ENCODE assay signal across 7 mouse cellular contexts in genomic region chrX:152499371-152499957, GRCm38 (mm10).
DNase-seq lines count a peak whose midpoint lies in the region; ATAC-seq and TF ChIP-seq lines count a peak whose summit lies in the region.
"Not testable (repeated sequence)": the region's sequence is repeated elsewhere in the genome, so short reads cannot be mapped to it uniquely, and the experiment has no call there.

No protein-coding gene starts in this region.

- not testable (repeated sequence) for H3K36me3 ChIP-seq in kidney, embryonic 16.5 days (ENCODE audit: insufficient read depth, low read length); liver, embryonic 16.5 days (ENCODE audit: control insufficient read depth, insufficient read depth); liver, postnatal 0 days (replicated peaks; ENCODE audit: insufficient read depth, low read length)

- TF ChIP-seq EP300 in liver, postnatal 0 days (IDR thresholded peaks at IDR 0.05; ENCODE audit: low read depth): not testable (repeated sequence)

- H3K27ac ChIP-seq in kidney, embryonic 16.5 days (ENCODE audit: low read length); liver, embryonic 16.5 days (ENCODE audit: low read length); liver, postnatal 0 days (ENCODE audit: low read depth): not testable (repeated sequence)

- H3K4me2 ChIP-seq in kidney, embryonic 16.5 days (replicated peaks; ENCODE audit: low read depth, low read length); liver, embryonic 16.5 days (ENCODE audit: low read depth, low read length); liver, postnatal 0 days (ENCODE audit: low read depth, low read length): not testable (repeated sequence)

- TF ChIP-seq CTCF in liver, postnatal 0 days (IDR thresholded peaks at IDR 0.05; ENCODE audit: low read depth): not testable (repeated sequence)

- H3K9me3 ChIP-seq in kidney, embryonic 16.5 days (ENCODE audit: low read length); liver, embryonic 16.5 days (replicated peaks; ENCODE audit: control insufficient read depth, low read length); liver, postnatal 0 days (ENCODE audit: low read length): not testable (repeated sequence)

- H3K9ac ChIP-seq in kidney, embryonic 16.5 days (replicated peaks; ENCODE audit: low read length); liver, embryonic 16.5 days (ENCODE audit: low read depth, low read length); liver, postnatal 0 days (replicated peaks): not testable (repeated sequence)

- H3K27me3 ChIP-seq in kidney, embryonic 16.5 days (ENCODE audit: insufficient read depth, low read length); liver, embryonic 16.5 days (ENCODE audit: control insufficient read depth, insufficient read depth, low read depth, low read length); liver, postnatal 0 days (ENCODE audit: insufficient read depth, low read length): not testable (repeated sequence)

- WGBS in kidney, embryonic 16.5 days: no CpG with 5 or more reads among the region's 5 CpGs
- no CpG with 5 or more reads among the region's 5 CpGs for WGBS in liver, embryonic 16.5 days (ENCODE audit: insufficient replicate concordance)
- no CpG with 5 or more reads among the region's 5 CpGs for WGBS in liver, postnatal 0 days (ENCODE audit: insufficient replicate concordance)

- DNase-seq in liver, postnatal 0 days: not testable (repeated sequence)

- peak; percentile 65 for ATAC-seq in common myeloid progenitor, adult 5-6 weeks (replicated peaks; ENCODE audit: low read depth, poor library complexity, severe bottlenecking)
- peak; percentile 65 for ATAC-seq in granulocyte monocyte progenitor cell, adult 5-6 weeks (replicated peaks; ENCODE audit: poor library complexity, severe bottlenecking)
- peak; percentile 46 to 62 for ATAC-seq in hematopoietic stem cell, adult 5-6 weeks (replicated peaks in 1 of 2; ENCODE audit: insufficient read depth in 1 of 2, low FRiP score in 2 of 2, low TSS enrichment in 1 of 2, low read depth in 1 of 2, poor library complexity in 2 of 2, severe bottlenecking in 2 of 2)
- ATAC-seq in kidney, embryonic 16.5 days (ENCODE audit: low FRiP score, low TSS enrichment): 0 out of 2 replicates have a peak, but pooled peaks have one; percentile 51
- 0 out of 2 replicates have a peak, but pooled peaks have one; percentile 27 for ATAC-seq in liver, embryonic 16.5 days (ENCODE audit: low read depth)
- peak; percentile 72 for ATAC-seq in liver, postnatal 0 days
- ATAC-seq in megakaryocyte progenitor cell, adult 5-6 weeks (replicated peaks; ENCODE audit: poor library complexity): peak; percentile 66

- H3K4me1 ChIP-seq in kidney, embryonic 16.5 days (ENCODE audit: insufficient read depth, low read length); liver, embryonic 16.5 days (ENCODE audit: control insufficient read depth, low read depth, low read length); liver, postnatal 0 days (ENCODE audit: insufficient read depth): not testable (repeated sequence)

- not testable (repeated sequence) for H3K4me3 ChIP-seq in kidney, embryonic 16.5 days (ENCODE audit: low read length); liver, embryonic 16.5 days (ENCODE audit: low read depth, low read length); liver, postnatal 0 days (ENCODE audit: low read depth, low read length)
